Mouse (Mus musculus) CD4-positive, CD25-positive, alpha-beta regulatory T cell, adult 2 months (primary cell): ENCODE results near the gene Ldb3.

Source experiments
- DNase-seq: peaks from one replicate; pipeline ENCODE4 v3.0.0-alpha.2; 2012; ENCODE audit warnings: low read depth, low spot score

The Ldb3 gene

GRCm38 (mm10) chr14:34511901-34512300 is 76.6 kb downstream of the Ldb3 start:
- DNase-seq: no peak

- no peak for DNase-seq
Observed at GRCm38 (mm10) chr14:34508842-34509439, 79.5 kb downstream of the Ldb3 start.

- DNase-seq: no peak
Observed at GRCm38 (mm10) chr14:34508187-34508840, 80.2 kb downstream of the Ldb3 start.

DNA sequence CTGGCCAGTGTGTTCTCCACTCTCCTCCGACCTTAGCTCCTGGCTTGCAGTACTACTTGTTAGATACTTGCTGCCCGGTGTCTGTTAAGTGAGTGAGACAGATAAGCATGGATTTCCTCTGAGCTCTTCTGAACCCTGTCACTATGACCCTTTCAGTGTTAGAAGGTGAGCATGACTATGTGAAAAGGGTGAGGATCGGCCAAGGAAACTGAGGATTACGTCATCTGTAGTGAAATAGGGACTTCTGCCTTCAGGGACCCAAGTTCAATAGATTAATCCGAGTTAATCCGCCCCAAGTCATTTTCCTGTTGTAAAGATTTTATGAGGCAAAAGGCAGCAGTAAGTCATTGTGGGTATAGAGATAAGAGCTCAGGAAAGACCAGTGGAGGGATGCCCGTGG is 83.2 kb downstream of the Ldb3 start:
- DNase-seq: no peak

GRCm38 (mm10) chr14:34504377-34504776 is 84.1 kb downstream of the Ldb3 start:
- no peak for DNase-seq

DNA sequence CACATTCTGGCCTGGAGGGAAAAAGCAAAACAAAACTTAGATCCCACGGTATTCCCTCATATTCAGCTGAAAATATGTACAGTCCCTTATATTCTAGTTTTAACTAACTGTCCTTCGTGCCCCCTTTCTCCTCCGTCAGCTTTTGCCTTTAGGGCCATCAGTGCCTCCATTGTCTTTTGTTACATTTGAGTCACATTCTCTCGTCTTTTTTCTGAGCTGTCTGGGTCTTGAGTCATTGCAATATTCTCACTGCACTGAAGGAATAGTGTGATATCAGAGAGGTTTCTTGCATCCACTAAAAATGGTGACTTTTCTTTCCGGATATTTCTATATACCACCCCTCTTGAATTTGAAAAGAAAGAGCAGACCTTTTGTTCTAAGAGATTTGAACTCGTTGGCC is 84.7 kb downstream of the Ldb3 start:
- DNase-seq: no peak

GRCm38 (mm10) chr14:34503325-34503647 is 85.2 kb downstream of the Ldb3 start, which contains the start of gene Bmpr1a:
Gene Bmpr1a, minus strand, starts transcription at chr14:34503341.
- no peak for DNase-seq

DNA sequence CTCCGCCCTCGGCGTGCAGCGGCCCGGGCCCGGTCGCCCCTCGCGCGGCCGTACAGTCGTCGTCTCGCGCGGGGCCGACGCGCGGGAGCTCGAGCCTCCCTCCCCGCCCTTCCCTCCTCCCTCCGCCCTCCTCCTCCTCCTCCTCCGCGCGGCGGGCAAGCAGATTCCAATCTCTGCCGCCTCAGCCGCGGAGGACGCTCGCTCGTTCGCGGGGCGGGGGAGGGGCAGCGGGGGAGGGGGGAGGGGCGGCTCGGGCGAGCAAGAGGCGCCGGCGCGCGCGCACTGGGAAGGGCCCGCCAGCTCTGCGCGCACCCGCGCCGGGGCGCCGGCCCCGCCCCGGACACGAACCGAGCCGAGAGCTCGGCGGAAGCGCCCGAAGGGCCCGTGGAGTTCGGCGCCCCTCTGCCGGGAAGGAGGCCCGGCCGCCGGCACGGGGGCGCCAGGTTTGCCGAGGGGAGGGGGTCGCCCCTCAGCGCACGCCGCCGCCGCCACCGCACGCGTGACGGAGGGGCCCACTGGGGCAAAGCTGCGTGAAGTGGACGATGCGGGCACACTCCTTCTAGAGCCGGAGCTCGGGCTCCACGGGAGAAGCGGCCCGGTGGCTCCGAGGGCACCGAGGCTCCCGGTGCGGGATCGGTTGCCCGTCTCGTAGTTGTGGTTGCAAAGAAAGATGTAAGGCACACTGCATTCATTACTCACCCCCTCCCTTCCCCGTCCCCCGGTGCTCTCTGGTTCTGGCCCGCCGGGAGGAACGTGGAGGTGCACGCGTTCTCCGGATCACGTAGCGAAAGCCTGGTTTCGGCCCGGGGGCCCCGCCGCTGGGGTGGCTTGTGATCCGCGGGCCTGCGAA is 85.8 kb downstream of the Ldb3 start:
- DNase-seq: peak; percentile 85

- peak; percentile 58 for DNase-seq
Observed at GRCm38 (mm10) chr14:34501804-34502474, 86.5 kb downstream of the Ldb3 start.

DNA sequence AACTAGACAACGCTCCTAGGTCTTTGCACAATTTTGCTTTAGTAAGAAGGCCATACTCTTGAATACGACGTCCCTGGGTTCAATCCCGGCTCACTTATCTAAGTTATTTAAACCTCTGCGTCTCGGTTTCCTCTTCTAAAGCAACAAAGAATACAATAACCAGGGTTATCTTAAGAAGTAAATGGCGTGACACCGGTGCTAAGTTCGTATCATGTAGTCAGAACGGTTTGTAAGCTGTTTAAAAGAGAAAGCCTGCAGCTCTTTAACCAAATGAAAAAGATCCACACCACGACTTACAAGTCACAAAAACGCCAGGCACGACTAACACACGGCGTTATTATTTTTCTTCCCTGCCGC is 87.1 kb downstream of the Ldb3 start:
- DNase-seq: peak; percentile 30

DNA sequence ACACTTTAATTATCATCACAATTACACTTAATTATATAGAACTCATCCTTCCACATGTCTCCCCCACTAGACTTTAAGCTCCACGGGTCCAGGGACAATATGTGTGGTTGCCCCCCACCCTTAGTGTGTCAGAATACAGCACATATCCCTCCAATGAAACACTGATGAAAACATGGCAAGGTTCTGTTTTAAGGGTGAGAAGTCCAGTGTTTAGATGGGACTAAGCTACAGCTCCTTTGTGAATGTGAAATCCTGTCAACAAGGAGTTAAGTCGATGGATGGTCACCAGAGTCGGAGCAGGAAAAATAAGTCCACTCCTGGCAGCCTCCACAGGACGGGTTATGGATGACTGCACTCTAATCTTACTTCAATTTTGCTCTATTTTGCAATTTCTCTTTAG is 88.2 kb downstream of the Ldb3 start:
- no peak for DNase-seq

- DNase-seq: no peak
Observed at GRCm38 (mm10) chr14:34499664-34500063, 88.8 kb downstream of the Ldb3 start.

GRCm38 (mm10) chr14:34497346-34497745 is 91.1 kb downstream of the Ldb3 start:
- DNase-seq: no peak

DNA sequence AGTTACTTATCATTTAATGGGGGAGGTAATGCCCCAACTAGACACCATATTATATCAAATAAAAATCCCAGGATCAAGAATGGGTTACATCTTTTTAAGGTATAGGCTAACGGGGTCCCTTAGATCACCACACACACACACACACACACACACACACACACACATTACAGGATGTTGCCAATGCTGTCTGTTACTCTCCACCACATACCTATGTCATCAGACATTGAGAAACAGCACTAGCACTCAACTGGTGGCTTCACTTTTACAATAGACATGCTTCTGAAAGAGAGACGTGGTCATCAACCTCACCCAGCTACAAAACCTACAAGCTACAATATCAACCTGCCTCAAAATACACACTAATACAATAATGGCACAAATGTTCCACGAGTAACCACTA is 94.8 kb downstream of the Ldb3 start:
- no peak for DNase-seq

DNA sequence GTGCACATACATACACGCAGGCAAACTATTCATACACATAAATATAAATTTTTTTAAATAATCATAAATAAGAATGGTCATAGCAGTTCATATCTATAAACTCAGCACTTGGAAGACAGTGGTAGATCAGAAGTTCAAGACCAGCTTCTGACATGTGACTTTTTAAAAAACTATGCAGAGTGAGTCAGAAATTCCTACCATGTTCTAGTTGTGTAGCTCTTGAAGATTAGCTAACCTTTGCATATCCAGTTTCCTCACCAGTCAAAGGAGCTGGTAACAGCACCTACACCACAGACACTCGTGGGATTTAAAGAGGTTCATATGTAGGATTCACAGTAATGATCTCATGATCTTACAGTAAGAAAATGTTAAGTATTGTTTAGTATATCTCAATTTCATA is 95.8 kb downstream of the Ldb3 start:
- no peak for DNase-seq

- DNase-seq: no peak
Observed at GRCm38 (mm10) chr14:34490965-34491364, 97.5 kb downstream of the Ldb3 start.

DNA sequence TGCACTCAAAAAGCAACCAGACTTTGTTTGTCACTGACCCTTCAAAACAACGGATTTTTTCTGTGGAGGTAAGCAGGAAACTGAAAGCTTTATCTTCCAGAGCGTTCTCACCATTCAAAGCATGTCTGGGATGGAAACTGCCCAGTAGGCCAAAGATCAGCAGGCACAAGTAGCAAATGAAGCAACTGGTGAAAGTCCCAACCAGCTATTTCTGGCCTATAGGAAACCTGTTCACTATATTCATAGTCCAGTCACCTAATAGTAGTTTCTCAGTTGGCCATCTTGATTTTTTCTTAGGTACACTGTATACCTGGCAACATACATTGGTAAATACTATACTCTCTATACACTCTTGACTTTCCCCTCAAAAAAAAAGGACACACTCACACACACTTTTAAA is 98.6 kb downstream of the Ldb3 start:
- DNase-seq: no peak

DNA sequence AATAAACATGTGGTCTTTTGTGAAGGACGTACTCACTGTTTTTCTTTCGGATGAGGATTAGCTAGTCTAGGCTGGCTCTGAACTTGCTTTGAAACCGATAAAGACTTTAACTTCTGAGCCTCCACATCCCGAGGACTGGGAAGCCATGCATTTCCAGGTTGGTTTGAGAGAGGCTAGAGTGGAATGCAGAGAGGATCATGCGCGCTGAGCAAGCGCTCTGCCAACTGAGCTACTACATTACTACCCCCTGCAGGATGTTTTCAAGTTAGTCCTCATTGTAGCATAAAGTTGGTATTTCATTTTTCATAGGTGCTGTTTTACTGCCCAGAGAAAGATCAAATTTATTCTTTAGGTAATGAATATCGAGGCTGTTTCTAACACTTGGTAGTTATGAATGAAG is 102.3 kb downstream of the Ldb3 start:
- DNase-seq: no peak

DNA sequence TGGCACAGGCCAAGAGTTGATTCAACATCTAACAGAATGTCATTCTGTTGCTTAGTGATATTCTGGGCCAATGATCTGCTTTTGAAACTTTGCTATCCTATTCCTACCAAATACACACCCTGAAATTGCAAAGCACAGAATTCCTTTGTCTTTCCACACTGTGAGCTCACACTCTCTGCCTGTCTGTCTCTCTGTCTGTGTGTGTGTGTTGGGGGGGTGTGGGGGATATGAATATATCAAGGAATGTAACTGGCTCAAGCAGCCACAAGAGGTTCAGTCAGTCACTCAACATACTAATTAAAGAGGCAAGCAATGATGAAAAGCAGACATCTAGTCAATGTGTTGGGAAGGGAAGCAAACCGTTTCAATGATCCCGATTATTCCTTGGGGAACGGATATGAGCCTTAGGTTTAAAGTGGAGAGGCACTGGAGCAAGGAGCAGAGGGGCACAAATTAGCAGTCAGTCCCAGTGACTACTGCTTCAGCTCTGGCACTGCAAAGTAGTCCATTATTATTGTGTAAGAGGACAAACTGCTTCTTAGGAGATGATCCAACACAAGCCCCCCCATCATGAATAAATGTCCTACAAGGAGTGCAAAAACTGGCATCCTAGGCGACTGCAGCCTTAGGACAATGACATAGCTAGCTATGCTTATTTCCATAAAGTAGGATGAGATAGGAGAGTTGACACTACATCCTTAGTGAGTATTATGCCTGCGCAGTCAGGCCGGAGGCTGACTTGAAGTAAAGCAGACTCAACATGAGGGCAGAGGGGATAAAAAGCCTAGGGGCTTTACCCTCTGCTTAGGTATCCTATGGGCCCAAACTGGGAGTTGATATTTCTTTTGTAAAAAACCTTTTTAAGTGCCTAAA is 104.8 kb downstream of the Ldb3 start:
- no peak for DNase-seq
